Mouse (Mus musculus): ENCODE measurements at regions not wholly inside any gene's neighbourhood (a gene's known extent, or its start where the extent isn't known, plus 50 kb on each side); places are given as distances from the start of the nearest gene placed in this dataset.

GRCm38 (mm10) chr14:40731861-40732260 lies 161.2 kb downstream of the Sh2d4b start:
- TF ChIP-seq POLR2A (IDR thresholded peaks at IDR 0.05; ENCODE audit: borderline replicate concordance, insufficient read depth, low read length) (no peak), CTCF (IDR thresholded peaks at IDR 0.05; ENCODE audit: borderline replicate concordance, insufficient read depth, low read depth, low read length) (no peak)

All from cerebellum, adult 2 months (tissue).